Comparison of ENCODE assay signal across 8 mouse cellular contexts in genomic region chr2:174110783-174111549, GRCm38 (mm10). TPM values are rescaled to one million over a fixed set of nuclear protein-coding genes. Genes with fewer than 3 reads are reported as not detected.
A peak's percentile ranks its signal among the peaks of the same experiment; 100 is the strongest.
DNase-seq lines count a peak whose midpoint lies in the region; ATAC-seq and TF ChIP-seq lines count a peak whose summit lies in the region.

No protein-coding gene starts in this region.

- H3K27me3 ChIP-seq in heart, adult 2 months (ENCODE audit: control insufficient read depth, insufficient read depth, low read length) = no peaks in the 10 kb centered on the region
- no peaks in the 10 kb centered on the region for H3K27me3 ChIP-seq in forebrain, postnatal 0 days (ENCODE audit: insufficient read depth, low read length)
- no peaks in the 10 kb centered on the region for H3K27me3 ChIP-seq in intestine, embryonic 15.5 days (replicated peaks)
- no peaks in the 10 kb centered on the region for H3K27me3 ChIP-seq in spleen, adult 2 months (ENCODE audit: control insufficient read depth, insufficient read depth, low read length)

- no peaks in the 10 kb centered on the region for H3K9me3 ChIP-seq in forebrain, postnatal 0 days (ENCODE audit: low read length)
- H3K9me3 ChIP-seq in intestine, embryonic 15.5 days = no peaks in the 10 kb centered on the region

- TF ChIP-seq EP300 in heart, adult 2 months (IDR thresholded peaks at IDR 0.05; ENCODE audit: insufficient read depth, low read depth, low read length) = no peak

- H3K36me3 ChIP-seq in heart, adult 2 months (ENCODE audit: control insufficient read depth, insufficient read depth, low read length) = no peaks in the 10 kb centered on the region
- H3K36me3 ChIP-seq in forebrain, postnatal 0 days (ENCODE audit: insufficient read depth) = 0 out of 2 replicates have a peak, but pooled peaks cover 6% of the 10 kb centered on the region
- H3K36me3 ChIP-seq in intestine, embryonic 15.5 days = 0 out of 2 replicates have a peak, but pooled peaks cover 5% of the 10 kb centered on the region
- H3K36me3 ChIP-seq in spleen, adult 2 months (ENCODE audit: control insufficient read depth, insufficient read depth, low read length) = peaks cover 12% of the 10 kb centered on the region

- peak; percentile 53 for ATAC-seq in forebrain, postnatal 0 days
- peak; percentile 65 for ATAC-seq in intestine, embryonic 15.5 days

- H3K27ac ChIP-seq in heart, adult 2 months = peak overlapping the region; percentile 75
- H3K27ac ChIP-seq in forebrain, postnatal 0 days (ENCODE audit: low read depth, low read length) = peak overlapping the region; percentile 59
- H3K27ac ChIP-seq in intestine, embryonic 15.5 days = peak overlapping the region; percentile 30
- peak overlapping the region; percentile 67 for H3K27ac ChIP-seq in spleen, adult 2 months (ENCODE audit: insufficient read depth, low read length)

- no peaks in the 10 kb centered on the region; the same call in 1 of the 2 replicates for H3K4me1 ChIP-seq in heart, adult 2 months (ENCODE audit: control insufficient read depth, insufficient read depth, low read length)
- 0 out of 2 replicates have a peak, but pooled peaks cover 4% of the 10 kb centered on the region for H3K4me1 ChIP-seq in forebrain, postnatal 0 days (ENCODE audit: insufficient read depth)
- peaks cover 11% of the 10 kb centered on the region for H3K4me1 ChIP-seq in intestine, embryonic 15.5 days (replicated peaks)
- H3K4me1 ChIP-seq in spleen, adult 2 months (ENCODE audit: control insufficient read depth, insufficient read depth, insufficient read length) = peaks cover 5% of the 10 kb centered on the region

- peak overlapping the region; percentile 72 for H3K4me2 ChIP-seq in forebrain, postnatal 0 days (ENCODE audit: low read depth)
- H3K4me2 ChIP-seq in intestine, embryonic 15.5 days (replicated peaks) = peak overlapping the region; percentile 84

- H3K9ac ChIP-seq in heart, adult 2 months (ENCODE audit: low read depth, low read length) = peak overlapping the region; percentile 94
- H3K9ac ChIP-seq in forebrain, postnatal 0 days = peak overlapping the region; percentile 61
- H3K9ac ChIP-seq in intestine, embryonic 15.5 days = peak overlapping the region; percentile 67

- no peak for TF ChIP-seq POLR2A in heart, adult 2 months (IDR thresholded peaks at IDR 0.05; ENCODE audit: insufficient read depth, low read depth, low read length)
- TF ChIP-seq POLR2A in spleen, adult 2 months (IDR thresholded peaks at IDR 0.05; ENCODE audit: low read depth, low read length) = no peak

- TF ChIP-seq CTCF in heart, adult 2 months (IDR thresholded peaks at IDR 0.05) = no peak
- TF ChIP-seq CTCF in forebrain, postnatal 0 days (IDR thresholded peaks at IDR 0.05; ENCODE audit: low read depth) = no peak
- TF ChIP-seq CTCF in spleen, adult 2 months (IDR thresholded peaks at IDR 0.05; ENCODE audit: extremely low read depth, insufficient read depth, insufficient read length, insufficient replicate concordance) = no peak

- 43% methylated on average over 33 of the region's 33 CpGs for WGBS in heart, adult 2 months
- WGBS in forebrain, postnatal 0 days = 62% methylated on average over 33 of the region's 33 CpGs
- 49% methylated on average over 33 of the region's 33 CpGs for WGBS in intestine, embryonic 15.5 days
- WGBS in spleen, adult 2 months = 27% methylated on average over 33 of the region's 33 CpGs

- H3K4me3 ChIP-seq in heart, adult 2 months = peak overlapping the region; percentile 65
- peak overlapping the region; percentile 43 for H3K4me3 ChIP-seq in forebrain, postnatal 0 days (ENCODE audit: low read depth, low read length)
- H3K4me3 ChIP-seq in intestine, embryonic 15.5 days (replicated peaks) = peak overlapping the region; percentile 62
- peak overlapping the region; percentile 78 for H3K4me3 ChIP-seq in spleen, adult 2 months (ENCODE audit: extremely low read depth, insufficient read depth, insufficient read length)

- intact Hi-C loops in heart, adult 2 months (cut with DNase I) = loop anchor here (1.0 to 10.0 kb wide), 2 partner anchors 35 to 174 kb away; partner anchors contain the start of genes Gnas and Stx16
- intact Hi-C loops in heart, postnatal 25 days (cut with DNase I) = loop anchor here (2.0 to 5.0 kb wide), 3 partner anchors 34 to 524 kb away; partner anchors contain the start of genes Stx16 and Vapb

- DNase-seq in heart, adult 2 months = no peak
- DNase-seq in heart, postnatal 25 days (ENCODE audit: low spot score) = no peak
- peak; percentile 7 for DNase-seq in adipocyte (ENCODE audit: low spot score)
- DNase-seq in forebrain, postnatal 0 days = no peak
- peak; percentile 40 for DNase-seq in lung, postnatal 10 days
- DNase-seq in spleen, adult 2 months (ENCODE audit: low read depth in 1 of 2, low spot score in 2 of 2) = peak in 1 of 2 experiments; percentile 8
- no peak for DNase-seq in frontal cortex, postnatal 36 days (ENCODE audit: low spot score in 2 of 2)

- H3K79me2 ChIP-seq in heart, adult 2 months (replicated peaks; ENCODE audit: control insufficient read depth, insufficient read depth, low read length) = no peaks in the 10 kb centered on the region

RNA-seq across cellular contexts. Expression of gene Npepl1, which starts 0.8 kb away (rescaled TPM):
- 10 to 100 TPM; 63.1 to 73.9 TPM for total RNA-seq in heart, adult 2 months (2021)
- 79.6 and 104 TPM in 2 replicates for polyA plus RNA-seq in heart, adult 2 months (2012; rRNA removed)
- total RNA-seq in heart, postnatal 25 days (2021) = 10 to 100 TPM; 58.0 to 62.0 TPM
- 9.5 and 15.1 TPM in 2 replicates for total RNA-seq in forebrain, postnatal 0 days (2014; rRNA removed)
- polyA plus RNA-seq in forebrain, postnatal 0 days (2015; fragmentation: Nextera tagmentation; extraction: Ambion mirVana) = 17.0 TPM in 2 replicates
- polyA plus RNA-seq in intestine, embryonic 15.5 days (2015; fragmentation: Nextera tagmentation; extraction: Ambion mirVana) = 52.6 and 54.5 TPM in 2 replicates
- polyA plus RNA-seq in spleen, adult 2 months (2012; rRNA removed) = 92.6 and 125 TPM in 2 replicates

RNA-seq across cellular contexts. Expression of gene Stx16, which starts 34.9 kb away (rescaled TPM):
- 10 to 100 TPM; 17.1 to 19.8 TPM for total RNA-seq in heart, adult 2 months (2021)
- polyA plus RNA-seq in heart, adult 2 months (2012; rRNA removed) = 20.3 and 23.3 TPM in 2 replicates
- 10 to 100 TPM; 21.6 to 22.3 TPM for total RNA-seq in heart, postnatal 25 days (2021)
- 34.5 and 37.4 TPM in 2 replicates for total RNA-seq in forebrain, postnatal 0 days (2014; rRNA removed)
- polyA plus RNA-seq in forebrain, postnatal 0 days (2015; fragmentation: Nextera tagmentation; extraction: Ambion mirVana) = 6.1 and 11.0 TPM in 2 replicates
- 8.5 and 10.6 TPM in 2 replicates for polyA plus RNA-seq in intestine, embryonic 15.5 days (2015; fragmentation: Nextera tagmentation; extraction: Ambion mirVana)
- 36.0 and 44.0 TPM in 2 replicates for polyA plus RNA-seq in spleen, adult 2 months (2012; rRNA removed)

Comparison
In these comparisons a context has a peak if more than half of its experiments do, and no peak if none do; other contexts are left out.
1. DNase-seq: peak in adipocyte (single experiment) and lung, postnatal 10 days (single experiment); none in heart, adult 2 months (0 of 2), heart, postnatal 25 days (single experiment), forebrain, postnatal 0 days (single experiment) and frontal cortex, postnatal 36 days (0 of 2).
2. Peak in every context shown above with its lines, with median percentiles within 50 percentile points of each other: H3K27ac ChIP-seq, H3K4me3 ChIP-seq and H3K9ac ChIP-seq.